Mouse (Mus musculus): ENCODE data around the gene Fmo2. TPM values are rescaled to one million over a fixed set of nuclear protein-coding genes. Genes with fewer than 3 reads are reported as not detected.

Gene Fmo2
- polyA plus RNA-seq (2017; shearing (Covaris generic)): not detected

GRCm38 (mm10) chr1:162897838-162898811 is at the start of gene Fmo2:
Gene Fmo2 (minus strand): TSS chr1:162898726.

DNA sequence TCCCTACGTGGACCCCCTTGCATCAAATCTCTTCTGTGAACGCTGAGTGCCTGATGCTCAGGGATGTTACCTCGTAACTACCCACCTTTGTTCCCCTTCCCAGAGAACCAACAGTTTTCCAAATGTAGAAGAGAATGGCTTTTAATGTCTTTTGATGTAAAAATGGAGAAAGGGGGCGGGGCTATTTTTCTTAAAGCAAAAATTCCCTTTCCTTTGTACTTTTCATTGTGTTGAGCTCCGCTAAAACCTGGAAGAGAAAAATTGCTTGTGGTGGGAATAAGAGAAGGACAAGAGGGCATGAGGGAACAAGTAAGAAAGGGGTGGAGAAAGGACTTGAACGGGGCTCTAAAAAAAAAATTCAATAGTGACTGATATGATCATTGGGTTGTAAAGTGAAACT is 38.9 kb upstream of the Fmo2 start, which contains the start of gene Fmo6:
TSS of gene Fmo6 (minus strand) at position 101 of the 400 bp plus-strand sequence.

GRCm38 (mm10) chr1:162866280-162866681 is 32.2 kb downstream of the Fmo2 start, which contains the start of gene Fmo1:
Gene Fmo1 (minus strand): TSS chr1:162866610.

Other genes with a start within 250 kb of the Fmo2 start
- not detected for gene Myocos, start 240.5 kb downstream of the Fmo2 start, polyA plus RNA-seq (2017; shearing (Covaris generic))
- gene Prrc2c, start 158.2 kb downstream of the Fmo2 start, polyA plus RNA-seq (2017; shearing (Covaris generic)): 317 TPM
- gene Fmo4, start 84.8 kb downstream of the Fmo2 start, polyA plus RNA-seq (2017; shearing (Covaris generic)): not detected
- gene Fmo1, start 32.1 kb downstream of the Fmo2 start, polyA plus RNA-seq (2017; shearing (Covaris generic)): not detected
- gene Fmo6, start 38.8 kb upstream of the Fmo2 start, polyA plus RNA-seq (2017; shearing (Covaris generic)): not detected
- not detected for gene Fmo3, start 85.8 kb upstream of the Fmo2 start, polyA plus RNA-seq (2017; shearing (Covaris generic))
- not detected for gene Mroh9, start 186.9 kb upstream of the Fmo2 start, polyA plus RNA-seq (2017; shearing (Covaris generic))

Measured in naive thymus-derived CD4-positive, alpha-beta T cell, adult 5 months (primary cell).